8 mouse cellular contexts compared by ENCODE assay signal in genomic region chr16:87746728-87747127, GRCm38 (mm10). TPM values are rescaled to one million over a fixed set of nuclear protein-coding genes. Genes with fewer than 3 reads are reported as not detected.
DNase-seq lines count a peak whose midpoint lies in the region; ATAC-seq lines count a peak whose summit lies in the region.

No protein-coding gene starts in this region.

- no peak overlapping the region for H3K4me3 ChIP-seq in forebrain, embryonic 10.5 days
- no peak overlapping the region for H3K4me3 ChIP-seq in forebrain, embryonic 12.5 days (replicated peaks)

- intact Hi-C loops in heart, postnatal 36 days (cut with DNase I) = loop anchor here (2.0 to 5.0 kb wide), 4 partner anchors 48 to 240 kb away; partner anchors contain the start of gene Bach1

- peaks cover 8% of the 10 kb centered on the region for H3K4me1 ChIP-seq in forebrain, embryonic 10.5 days
- peaks cover 7% of the 10 kb centered on the region; the same call in 1 of the 2 replicates for H3K4me1 ChIP-seq in forebrain, embryonic 12.5 days

- H3K36me3 ChIP-seq in forebrain, embryonic 10.5 days (replicated peaks) = no peaks in the 10 kb centered on the region
- no peaks in the 10 kb centered on the region for H3K36me3 ChIP-seq in forebrain, embryonic 12.5 days (replicated peaks)
- no peaks in the 10 kb centered on the region for H3K36me3 ChIP-seq in splenic B cell, adult 2 months (ENCODE audit: control insufficient read depth, insufficient read depth, low read length, poor library complexity, severe bottlenecking)

- H3K9me3 ChIP-seq in forebrain, embryonic 10.5 days = no peaks in the 10 kb centered on the region
- no peaks in the 10 kb centered on the region for H3K9me3 ChIP-seq in forebrain, embryonic 12.5 days

- no peak overlapping the region for H3K4me2 ChIP-seq in forebrain, embryonic 12.5 days

- no peak overlapping the region for H3K27ac ChIP-seq in forebrain, embryonic 10.5 days
- H3K27ac ChIP-seq in forebrain, embryonic 12.5 days = no peak overlapping the region

- H3K27me3 ChIP-seq in forebrain, embryonic 10.5 days (ENCODE audit: poor library complexity, severe bottlenecking) = no peaks in the 10 kb centered on the region
- no peaks in the 10 kb centered on the region for H3K27me3 ChIP-seq in forebrain, embryonic 12.5 days
- H3K27me3 ChIP-seq in splenic B cell, adult 2 months (ENCODE audit: control insufficient read depth, insufficient read depth, low read length, poor library complexity, severe bottlenecking) = no peaks in the 10 kb centered on the region

- H3K9ac ChIP-seq in forebrain, embryonic 12.5 days = no peak overlapping the region

- DNase-seq in forebrain, embryonic 10.5 days (ENCODE audit: extremely low spot score, low spot score) = peak; percentile 63
- DNase-seq in R1 (ENCODE audit: low read depth, low spot score) = peak; percentile 91
- DNase-seq in embryo, embryonic 9.5 days (ENCODE audit: extremely low spot score) = peak; percentile 70
- DNase-seq in heart, postnatal 36 days = peak; percentile 75 to 83
- DNase-seq in left cerebral cortex, adult 18-20 months (ENCODE audit: low spot score in 2 of 2) = peak; percentile 46 to 55
- peak; percentile 88 for DNase-seq in splenic B cell, adult 2 months (ENCODE audit: low read depth, low spot score)

- WGBS in forebrain, embryonic 10.5 days = 18% methylated on average over 5 of the region's 5 CpGs
- 27% methylated on average over 5 of the region's 5 CpGs for WGBS in forebrain, embryonic 12.5 days

- no peak for ATAC-seq in forebrain, embryonic 12.5 days (ENCODE audit: low FRiP score)
- peak; percentile 92 for ATAC-seq in megakaryocyte-erythroid progenitor cell, adult 5-6 weeks (replicated peaks; ENCODE audit: low FRiP score, low TSS enrichment, poor library complexity, severe bottlenecking)

RNA-seq across cellular contexts. Expression of gene Bach1, which starts 48.0 kb away (rescaled TPM):
- polyA plus RNA-seq in forebrain, embryonic 10.5 days (2016; fragmentation: Nextera tagmentation; extraction: Ambion mirVana) = 10.8 and 12.0 TPM in 2 replicates
- 19.3 and 19.4 TPM in 2 replicates for polyA plus RNA-seq in forebrain, embryonic 12.5 days (2016; fragmentation: Nextera tagmentation; extraction: Ambion mirVana)
- 10 to 100 TPM; 31.3 to 33.1 TPM for total RNA-seq in heart, postnatal 36 days (2021)
- total RNA-seq in left cerebral cortex, adult 18-20 months (2021) = 10 to 100 TPM; 10.9 to 12.6 TPM
- 16.2 and 16.8 TPM in 2 replicates for total RNA-seq in megakaryocyte-erythroid progenitor cell, adult 5-6 weeks (2014; fragmentation: Nextera tagmentation)
- total RNA-seq in megakaryocyte-erythroid progenitor cell, adult 5-6 weeks (2017) = 27.1 and 40.1 TPM in 2 replicates
